Mouse (Mus musculus) ES-E14 (cell line): ENCODE results near the gene Ly6g5c.

Experiments
- CHD2 ChIP-seq: IDR thresholded peaks from 2 replicates; pipeline ENCODE4 v1.6.1; 2014; ENCODE audit warnings: mild to moderate bottlenecking, low read depth, low read length, inconsistent platforms
- HCFC1 ChIP-seq: IDR thresholded peaks from 2 replicates; pipeline ENCODE4 v1.6.1; 2012; ENCODE audit warnings: low read length, inconsistent platforms, borderline replicate concordance; ENCODE audit not compliant: insufficient read depth
- ZC3H11A ChIP-seq: IDR thresholded peaks from 2 replicates; pipeline ENCODE4 v1.6.1; 2012; ENCODE audit warnings: low read depth, mild to moderate bottlenecking, inconsistent platforms, low read length, borderline replicate concordance

GRCm38 (mm10) chr17:35058911-35059892 is 48.9 kb upstream of the Ly6g5c start, which contains the start of gene Ddah2:
- no peak for TF ChIP-seq CHD2
- no peak for TF ChIP-seq HCFC1
- TF ChIP-seq ZC3H11A, result no peak
